Mouse (Mus musculus) megakaryocyte, embryonic 14.5 days (primary cell): Measurements from ENCODE around the gene Six5.

Experiments
- FLI1 ChIP-seq: IDR thresholded peaks from 2 replicates; pipeline ENCODE4 v1.6.1; 2012; ENCODE audit warnings: low read length, inconsistent platforms, mixed read lengths
- GATA1 ChIP-seq: IDR thresholded peaks from 3 replicates; pipeline ENCODE4 v1.6.1; 2012; ENCODE audit warnings: mixed read lengths, low read length, inconsistent platforms, borderline replicate concordance

GRCm38 (mm10) chr7:19092381-19093173, 1.8 kb upstream of the Six5 start:
- TF ChIP-seq GATA1 = no peak
- no peak for TF ChIP-seq FLI1
